Comparison of ENCODE assay signal across 15 mouse cellular contexts in genomic region chr19:42838271-42838670, GRCm38 (mm10).
"Had no signal": no experiment of that assay in that cellular context is flagged by ENCODE, and none has a peak within 500 bp of the region (broad histone marks: within the 10 kb centered on the region; RNA-seq: fewer than 3 reads in every experiment).

No protein-coding gene starts in this region.

- H3K4me3 ChIP-seq: left cerebral cortex, adult 2 months; limb, embryonic 12.5 days; liver, embryonic 12.5 days; liver, embryonic 15.5 days had no signal

- ATAC-seq: intestine, postnatal 0 days; liver, embryonic 12.5 days had no signal

- DNase-seq: kidney, adult 9 months; layer of hippocampus, postnatal 36 days; liver; lung, adult 18-20 months; lung, postnatal 10 days; lung, postnatal 4 days; midbrain, embryonic 14.5 days; thymus, adult 18-20 months; thymus, postnatal 36 days had no signal

- H3K36me3 ChIP-seq: limb, embryonic 12.5 days; liver, embryonic 12.5 days; liver, embryonic 15.5 days had no signal

- H3K27me3 ChIP-seq: limb, embryonic 12.5 days; liver, embryonic 12.5 days; liver, embryonic 15.5 days had no signal

- H3K9ac ChIP-seq: limb, embryonic 12.5 days; liver, embryonic 12.5 days; liver, embryonic 15.5 days had no signal

- H3K27ac ChIP-seq: left cerebral cortex, adult 2 months; limb, embryonic 12.5 days; liver, embryonic 12.5 days; liver, embryonic 15.5 days had no signal

- H3K4me1 ChIP-seq: liver, embryonic 12.5 days; liver, embryonic 15.5 days had no signal

- H3K9me3 ChIP-seq: limb, embryonic 12.5 days; liver, embryonic 12.5 days; liver, embryonic 15.5 days had no signal

- H3K4me2 ChIP-seq: limb, embryonic 12.5 days; liver, embryonic 12.5 days; liver, embryonic 15.5 days; midbrain, embryonic 11.5 days had no signal
